Mouse (Mus musculus): ENCODE data around the gene Mfsd6l.

Mfsd6l gene

DNA sequence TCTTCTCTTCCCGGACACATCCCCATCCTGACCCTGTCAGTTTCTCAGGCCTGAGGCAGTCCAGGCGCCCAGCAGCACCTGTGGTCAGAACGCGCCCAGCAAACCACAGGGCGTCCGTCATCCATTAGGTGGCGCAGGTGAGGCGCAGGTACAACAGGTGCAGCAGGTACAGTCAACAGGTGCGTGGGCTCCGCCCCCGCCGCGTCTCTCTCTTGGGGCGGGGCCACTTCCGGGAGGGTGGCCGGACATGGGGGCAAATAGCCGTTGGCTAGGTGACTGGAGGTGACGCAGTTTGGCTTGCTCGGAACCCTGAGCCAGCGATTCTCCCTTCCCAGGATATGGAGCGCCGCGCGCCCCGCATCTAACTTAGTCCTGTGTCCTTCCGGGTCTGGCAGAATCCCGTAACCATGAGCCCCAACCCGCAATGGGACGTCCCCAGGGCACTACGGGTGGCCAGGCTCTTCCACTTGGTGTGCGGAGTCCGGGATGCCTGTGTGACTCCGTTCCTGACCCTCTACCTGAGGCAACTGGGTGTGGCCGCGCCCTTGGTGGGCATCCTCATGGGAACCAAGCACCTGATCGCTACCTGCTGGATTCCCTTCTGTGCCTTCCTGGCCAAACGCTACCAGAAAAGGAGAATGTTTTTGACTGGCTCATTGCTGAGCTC, at the start of gene Mfsd6l:
TSS of gene Mfsd6l (plus strand) at position 269 of the 667 bp plus-strand sequence.
- no peak for DNase-seq (ENCODE audit: low read depth, low spot score)

DNA sequence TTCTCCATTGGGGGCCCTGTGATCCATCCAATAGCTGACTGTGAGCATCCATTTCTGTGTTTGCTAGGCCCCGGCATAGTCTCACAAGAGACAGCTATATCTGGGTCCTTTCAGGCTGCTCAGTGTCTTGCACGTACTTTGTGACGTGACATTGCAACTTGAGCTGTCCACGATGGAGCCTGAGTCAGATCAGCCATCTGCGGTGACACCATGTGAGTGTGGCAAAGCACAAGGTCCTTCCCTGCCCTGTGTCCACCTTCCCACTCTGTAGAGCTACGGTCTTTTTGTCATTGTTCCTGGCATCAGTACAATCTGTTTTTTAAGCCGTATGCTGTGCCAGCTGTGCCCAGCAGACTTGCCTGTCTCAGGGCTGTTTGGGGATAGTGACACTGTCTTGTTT, 48.7 kb upstream of the Mfsd6l start:
- DNase-seq (ENCODE audit: low read depth, low spot score) = no peak

DNA sequence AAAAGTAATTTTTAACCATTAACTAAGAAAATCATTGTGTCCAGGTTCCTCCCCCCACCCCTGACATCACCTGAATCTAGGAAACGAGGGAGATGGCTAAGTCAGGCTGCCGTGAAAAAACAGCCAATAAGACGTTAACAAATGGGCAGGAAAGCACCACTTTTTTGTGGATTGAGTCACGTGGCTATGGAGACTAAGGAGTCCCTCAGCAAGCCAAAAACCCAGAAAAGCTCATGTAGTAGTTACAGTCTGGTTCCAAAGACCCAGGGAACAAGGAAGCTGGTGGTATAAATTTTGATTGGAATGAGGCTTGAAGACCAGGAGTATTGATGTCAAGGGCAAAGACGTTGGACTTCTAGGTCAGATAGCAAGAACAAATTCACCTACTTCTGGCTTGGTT, 47.4 kb upstream of the Mfsd6l start:
- no peak for DNase-seq (ENCODE audit: low read depth, low spot score)

DNA sequence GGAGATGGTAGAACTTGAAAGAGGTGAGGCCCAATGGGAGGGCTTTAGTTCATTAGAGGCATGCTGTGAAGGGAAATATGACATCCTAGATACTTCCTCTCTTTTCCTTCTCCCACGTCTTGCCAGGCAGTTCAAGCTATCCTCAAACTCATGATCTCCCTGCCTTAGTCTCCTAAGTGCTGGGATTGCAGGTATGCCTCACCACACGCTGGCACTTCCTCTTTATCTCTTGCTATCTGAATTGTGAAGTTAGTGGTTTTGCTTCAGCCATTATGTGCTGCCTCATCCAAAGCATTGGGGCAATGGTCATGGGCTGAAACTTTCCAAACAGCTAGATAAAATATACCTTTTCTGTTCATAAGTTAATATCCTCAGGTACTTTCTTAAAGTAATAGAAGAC, 46.8 kb upstream of the Mfsd6l start:
- no peak for DNase-seq (ENCODE audit: low read depth, low spot score)

DNA sequence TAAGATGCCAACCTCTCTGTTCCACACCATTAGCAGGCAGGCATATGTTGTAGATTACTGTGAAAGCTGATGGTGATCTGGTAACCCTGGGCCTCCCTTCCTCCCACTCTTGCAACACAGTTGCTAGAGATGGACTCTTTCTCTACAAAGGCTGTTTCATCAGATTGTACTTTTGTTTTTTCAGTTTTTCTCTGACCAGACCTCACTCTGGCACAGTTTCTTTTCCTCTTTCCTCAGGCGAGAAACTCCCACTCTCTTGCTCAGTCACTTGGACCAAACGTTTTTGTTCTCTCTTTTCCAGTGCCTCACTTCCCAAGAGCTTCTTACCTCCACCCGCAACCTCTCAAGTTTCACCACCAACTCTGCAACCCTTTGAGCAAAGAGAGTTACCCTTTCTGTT, 42.0 kb upstream of the Mfsd6l start:
- DNase-seq (ENCODE audit: low read depth, low spot score) = no peak

DNA sequence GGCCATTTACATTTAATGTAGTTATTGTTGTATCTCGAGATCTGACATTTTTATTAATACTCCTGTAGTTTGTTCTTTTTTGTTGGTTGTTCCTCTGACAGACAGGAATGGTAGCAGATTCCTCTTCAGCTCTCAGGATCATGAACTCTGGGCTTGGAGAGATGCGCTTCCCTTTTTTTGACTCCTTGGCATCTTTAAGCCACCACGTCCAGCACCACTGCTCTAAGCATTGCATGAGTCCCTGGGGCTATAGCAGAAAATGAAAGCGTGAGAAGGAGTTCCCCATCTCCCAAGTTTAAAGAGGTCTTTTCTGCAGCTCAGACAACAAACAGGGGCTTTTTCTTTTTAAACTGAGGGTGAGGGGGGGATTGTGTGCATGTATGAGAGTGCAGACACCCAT, 36.6 kb upstream of the Mfsd6l start:
- no peak for DNase-seq (ENCODE audit: low read depth, low spot score)

DNA sequence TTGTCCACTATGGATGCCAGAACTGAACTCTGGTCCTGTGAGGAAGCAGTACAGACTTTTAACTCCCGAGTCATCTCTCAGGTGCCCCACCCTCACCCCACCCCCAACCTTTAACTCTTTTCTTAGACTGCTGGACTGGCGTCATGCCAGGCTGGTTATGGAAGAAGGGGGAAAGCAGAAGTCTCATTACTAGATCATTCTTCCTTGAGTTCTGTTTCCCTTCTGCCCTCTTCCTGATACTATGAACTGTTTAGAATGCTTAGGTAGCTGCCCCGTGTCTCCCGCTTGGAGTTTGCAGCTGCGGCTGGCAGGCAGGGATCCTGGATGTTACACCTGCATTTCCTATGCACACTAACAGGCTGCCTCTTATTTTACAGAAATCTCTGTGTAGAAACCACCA, 36.2 kb upstream of the Mfsd6l start:
- no peak for DNase-seq (ENCODE audit: low read depth, low spot score)

DNA sequence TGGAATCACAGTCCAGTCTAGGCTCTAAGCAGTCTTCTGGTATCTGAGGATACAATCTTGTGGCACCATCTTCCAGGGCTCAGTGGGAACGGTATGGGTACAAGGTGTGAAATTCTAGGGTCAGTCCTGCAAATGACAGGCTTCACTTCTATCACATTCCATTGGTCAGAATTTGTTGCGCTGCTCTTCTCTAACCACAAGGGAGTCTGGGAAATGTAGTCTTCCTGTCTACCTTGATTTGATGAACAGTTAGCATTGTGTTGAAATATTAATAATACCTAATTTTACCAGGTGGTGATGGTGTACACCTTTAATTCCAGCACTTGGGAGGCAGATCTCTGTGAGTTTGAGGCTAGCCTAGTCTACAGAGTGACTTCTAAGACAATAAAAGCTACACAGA, 35.5 kb upstream of the Mfsd6l start:
- no peak for DNase-seq (ENCODE audit: low read depth, low spot score)

DNA sequence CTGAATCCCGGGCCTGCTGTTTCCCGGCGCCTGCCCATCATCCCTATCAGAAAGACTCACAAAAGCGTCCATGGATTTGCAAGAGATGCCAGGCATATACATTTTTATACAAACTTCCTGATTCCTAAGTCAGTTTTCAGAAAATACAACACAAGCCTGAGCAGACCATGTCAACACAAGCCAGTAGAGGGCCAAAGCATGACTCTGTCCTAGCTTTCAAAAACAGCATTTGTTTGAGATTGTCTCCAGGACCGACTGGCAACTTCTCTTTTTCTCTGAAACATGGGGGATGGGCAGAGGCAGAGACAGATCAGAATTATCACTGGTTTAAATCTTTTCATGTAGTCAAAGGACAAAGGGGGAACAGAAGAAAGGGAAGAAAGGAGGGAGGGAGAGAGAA, 34.6 kb upstream of the Mfsd6l start:
- DNase-seq (ENCODE audit: low read depth, low spot score) = no peak

DNA sequence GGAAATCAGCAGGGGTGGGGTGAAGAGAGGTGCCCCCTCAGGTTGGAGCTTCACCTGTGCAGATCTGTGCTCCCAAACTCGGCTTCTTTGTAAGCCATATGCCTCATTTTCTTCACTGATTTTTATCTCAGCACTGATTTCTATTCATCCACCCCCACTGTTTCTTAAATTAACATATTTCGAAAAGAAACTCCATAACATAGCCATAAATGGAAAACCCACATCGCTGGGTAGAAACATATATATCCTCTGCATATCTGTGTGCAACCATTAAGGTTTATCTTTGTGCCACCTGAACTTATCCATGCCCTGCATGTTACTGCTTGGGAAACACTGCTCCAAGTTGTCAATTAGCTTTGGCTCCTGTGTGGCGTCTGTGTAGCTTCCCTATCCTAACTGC, 29.5 kb upstream of the Mfsd6l start:
- no peak for DNase-seq (ENCODE audit: low read depth, low spot score)

DNA sequence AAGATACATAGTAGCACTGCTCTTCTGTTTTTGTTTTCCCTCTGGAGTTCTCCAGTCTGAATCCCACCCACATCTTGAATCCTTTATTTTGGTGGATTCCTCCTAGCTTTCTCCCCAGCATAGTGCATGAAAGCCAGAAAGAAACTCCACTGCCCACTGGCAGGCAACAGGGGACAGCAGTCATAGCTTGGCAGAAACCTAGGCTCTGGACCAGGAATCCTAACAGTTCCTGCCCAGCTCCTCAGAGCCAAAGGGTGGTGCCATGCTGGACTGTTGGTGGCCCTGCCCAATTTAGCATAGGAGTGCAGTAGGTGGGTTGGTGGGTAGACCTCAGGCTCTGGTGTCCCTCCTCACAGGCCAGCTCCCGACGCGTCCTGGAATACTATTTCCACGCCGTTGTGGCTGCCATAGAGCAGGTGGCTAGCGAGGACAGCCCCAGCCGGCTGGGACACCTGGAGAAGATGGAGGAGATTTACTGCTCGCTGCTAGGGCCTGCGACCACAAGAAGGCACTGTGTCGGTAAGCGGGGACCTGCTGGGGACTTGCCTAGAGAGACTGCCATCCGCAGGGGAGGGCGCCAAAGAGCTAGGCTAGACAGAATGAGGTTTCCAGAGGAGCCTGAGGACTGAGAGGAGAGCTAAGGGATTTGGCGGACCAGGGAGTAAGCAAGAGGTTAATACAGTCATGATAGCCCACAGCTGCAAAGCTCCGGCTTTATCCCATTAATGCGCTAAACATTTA, 24.8 kb upstream of the Mfsd6l start:
- no peak for DNase-seq (ENCODE audit: low read depth, low spot score)

DNA sequence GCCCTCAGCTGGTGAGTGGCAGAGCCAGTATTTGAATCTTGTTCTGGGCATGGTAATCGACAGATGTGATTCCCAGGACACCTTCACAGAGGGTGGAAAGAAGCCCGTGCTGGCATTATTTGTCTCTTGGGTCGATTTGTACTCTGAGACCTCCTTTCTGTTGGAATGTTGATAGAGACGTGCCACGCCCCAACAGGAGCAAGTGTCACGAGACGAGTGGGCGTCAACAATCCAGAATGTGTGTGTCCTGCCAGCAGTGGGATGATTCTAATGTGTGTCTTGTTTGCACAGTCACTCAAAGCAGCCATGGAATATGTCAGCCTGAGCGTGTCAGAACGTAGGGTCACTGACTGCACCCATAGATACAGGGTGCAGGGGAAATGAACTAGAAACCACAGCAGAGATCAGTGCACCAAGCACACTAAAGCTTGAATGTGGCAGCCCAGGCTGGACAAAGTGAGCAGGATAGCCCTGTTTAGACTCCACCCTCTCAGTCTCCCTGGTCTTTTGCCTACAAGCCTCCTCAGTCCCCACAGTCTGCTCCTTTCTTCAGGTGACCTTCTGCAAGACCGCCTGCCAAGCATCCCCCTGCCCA, 23.9 kb upstream of the Mfsd6l start:
- DNase-seq (ENCODE audit: low read depth, low spot score) = no peak

DNA sequence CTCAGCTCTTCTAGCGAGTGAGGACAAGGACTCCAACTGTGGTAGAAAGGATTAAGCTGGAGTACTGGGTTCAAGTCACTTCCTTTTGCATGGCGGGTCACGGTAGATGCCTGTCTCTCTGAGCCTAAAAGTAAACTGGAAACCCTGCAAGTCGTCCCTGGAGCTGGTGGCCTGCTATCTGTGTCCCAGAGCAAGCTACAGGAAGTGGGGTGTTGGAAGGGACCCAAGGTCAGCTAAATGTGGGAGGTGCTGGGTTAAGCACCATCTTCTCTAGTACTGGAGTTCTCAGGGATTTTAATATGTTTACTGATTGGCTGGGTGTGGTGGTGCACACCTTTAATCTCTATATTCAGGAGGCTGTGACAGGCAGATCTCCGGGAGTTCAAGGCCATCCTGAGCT, 23.2 kb upstream of the Mfsd6l start:
- no peak for DNase-seq (ENCODE audit: low read depth, low spot score)

DNA sequence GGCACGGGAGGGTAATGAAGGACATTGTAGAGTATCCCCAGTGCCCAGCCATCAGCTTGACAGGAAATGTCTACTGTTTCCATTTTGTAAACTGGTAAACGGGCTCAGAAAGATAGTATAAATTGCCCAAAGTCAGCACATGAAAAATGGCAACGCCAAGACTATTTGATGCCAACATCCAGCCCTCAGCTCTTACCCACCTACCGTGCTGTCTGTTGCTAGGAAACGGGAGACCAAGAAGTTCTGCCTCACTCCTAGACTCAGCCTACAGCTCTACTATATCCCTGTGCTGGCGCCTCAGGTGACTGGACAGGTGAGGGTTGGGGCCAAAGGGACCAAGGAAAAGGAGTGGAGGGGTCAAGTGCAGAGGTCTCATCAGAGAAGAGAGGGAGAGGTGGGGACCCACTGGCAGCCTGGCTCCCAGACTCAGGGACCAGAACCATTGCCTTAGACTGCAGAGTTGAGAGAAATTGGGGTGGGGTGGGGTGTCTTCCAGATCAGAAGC, 22.0 kb upstream of the Mfsd6l start:
- DNase-seq (ENCODE audit: low read depth, low spot score) = no peak

DNA sequence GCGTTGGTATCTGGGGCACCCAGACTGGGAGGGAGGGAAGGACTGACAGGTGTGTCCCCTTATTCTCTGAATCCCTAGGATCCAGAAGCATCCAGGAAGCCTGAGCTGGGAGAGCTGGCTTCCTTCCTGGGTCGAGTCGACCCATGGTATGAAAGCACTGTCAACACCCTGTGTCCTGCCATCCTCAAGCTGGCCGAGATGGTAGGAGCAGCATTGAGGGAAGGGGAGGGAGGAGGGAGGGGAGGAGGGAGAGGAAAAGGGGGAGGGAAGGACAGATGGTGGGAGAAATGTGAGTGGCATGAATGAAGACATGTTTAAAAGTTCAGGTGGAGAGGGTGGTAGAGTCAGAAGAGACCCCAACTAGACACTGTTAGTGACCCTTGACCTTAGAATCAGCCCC, 20.0 kb upstream of the Mfsd6l start:
- DNase-seq (ENCODE audit: low read depth, low spot score) = no peak

DNA sequence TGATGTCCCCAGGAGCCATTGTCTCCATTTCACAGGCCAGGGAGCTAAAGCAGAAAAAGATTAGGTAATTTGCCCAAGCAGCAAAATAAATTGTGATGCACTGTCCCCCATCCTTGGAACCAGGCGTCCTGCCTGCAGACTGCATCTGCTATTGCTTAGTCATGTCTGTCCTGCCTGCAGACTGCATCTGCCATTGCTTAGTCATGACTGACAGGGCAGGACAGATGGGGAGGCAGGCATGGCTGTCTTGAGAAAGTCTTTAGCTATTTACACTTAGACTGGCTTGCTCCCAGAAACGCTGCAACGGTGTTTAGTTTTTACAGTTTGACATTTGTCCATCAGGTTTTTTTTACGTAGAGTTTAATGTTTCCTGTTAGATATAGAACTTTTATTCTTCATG, 19.5 kb upstream of the Mfsd6l start:
- DNase-seq (ENCODE audit: low read depth, low spot score) = no peak

DNA sequence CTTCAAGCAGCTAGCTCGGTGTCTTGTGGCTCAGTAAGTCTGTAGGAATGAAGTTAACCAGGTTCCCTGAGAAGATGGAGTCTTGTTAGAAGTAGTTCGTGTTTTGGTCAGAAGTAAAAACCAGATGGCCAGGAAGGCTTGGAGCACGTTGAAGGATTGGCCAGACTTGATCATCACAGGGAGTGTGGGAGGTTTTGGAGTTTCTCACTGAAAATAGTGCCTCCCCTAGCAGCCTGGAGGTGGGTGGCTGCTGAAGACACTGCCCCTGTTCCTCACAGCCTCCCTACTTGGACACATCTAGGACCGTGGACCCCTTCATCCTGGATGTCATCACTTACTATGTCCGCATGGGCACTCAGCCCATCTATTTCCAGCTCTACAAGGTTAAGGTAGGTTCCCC, 16.4 kb upstream of the Mfsd6l start:
- no peak for DNase-seq (ENCODE audit: low read depth, low spot score)

DNA sequence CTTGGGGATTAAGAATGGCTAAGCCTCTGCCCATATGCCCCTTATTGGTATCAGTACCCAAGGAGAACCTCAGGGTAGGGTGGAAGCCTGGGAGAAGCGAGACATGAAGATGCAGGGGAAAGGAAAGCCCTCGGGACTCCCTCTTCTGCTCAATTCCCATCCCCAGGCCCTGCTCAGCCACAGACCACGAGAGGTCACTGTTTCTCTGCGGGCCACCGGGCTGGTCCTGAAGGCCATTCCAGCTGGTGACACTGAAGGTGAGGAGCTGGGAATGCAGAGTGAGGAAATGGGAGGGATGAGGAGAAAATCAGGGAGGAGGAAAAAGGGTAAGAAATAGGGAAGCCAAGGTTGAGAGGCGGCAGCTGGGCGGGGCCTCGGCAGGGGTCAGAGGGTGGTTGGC, 11.4 kb upstream of the Mfsd6l start:
- DNase-seq (ENCODE audit: low read depth, low spot score) = no peak

DNA sequence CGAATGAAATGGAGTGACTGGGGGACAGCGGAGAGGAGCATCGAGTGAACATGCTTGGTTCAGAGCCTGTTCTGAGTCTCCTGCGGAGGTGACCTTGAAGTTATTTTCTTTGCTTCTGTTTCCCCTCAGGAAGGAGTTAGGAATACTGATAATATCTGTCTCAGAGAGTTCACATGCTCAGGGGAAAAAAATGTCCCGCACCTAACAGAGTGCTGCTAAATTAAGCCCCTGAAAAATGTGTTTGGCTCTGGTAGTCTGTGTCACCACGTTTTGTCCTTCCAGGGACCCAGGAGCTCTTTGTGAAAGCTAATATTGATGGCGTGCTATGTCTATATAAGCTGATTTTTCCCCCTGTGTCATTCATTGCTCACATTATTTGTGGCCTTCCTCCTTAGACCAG, 10.8 kb upstream of the Mfsd6l start:
- no peak for DNase-seq (ENCODE audit: low read depth, low spot score)

DNA sequence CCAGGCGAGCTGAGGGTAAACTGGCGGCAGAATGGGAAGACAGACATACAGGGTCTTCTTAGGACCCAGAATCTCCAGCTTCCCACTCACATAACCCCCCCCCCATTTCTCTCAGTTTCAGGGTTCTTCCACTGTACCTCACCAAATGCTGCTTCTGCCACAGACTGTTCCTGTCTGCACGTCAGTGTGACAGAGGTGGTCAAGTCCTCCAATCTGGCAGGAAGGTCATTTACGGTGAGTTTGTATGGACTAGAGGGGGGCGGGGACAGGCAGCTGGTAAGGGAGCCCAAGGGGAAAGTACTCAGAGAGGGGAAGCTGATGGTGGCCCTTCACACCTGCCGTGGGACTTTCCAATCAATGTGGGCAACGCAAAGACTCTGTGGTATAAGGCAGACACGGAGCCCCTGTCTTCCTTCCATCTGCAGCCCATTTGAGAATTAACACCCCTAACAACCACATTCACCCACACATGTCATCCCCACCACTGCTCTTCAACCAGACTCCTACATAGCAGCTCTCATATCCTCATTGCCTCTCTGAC, 10.2 kb upstream of the Mfsd6l start:
- DNase-seq (ENCODE audit: low read depth, low spot score) = no peak

DNA sequence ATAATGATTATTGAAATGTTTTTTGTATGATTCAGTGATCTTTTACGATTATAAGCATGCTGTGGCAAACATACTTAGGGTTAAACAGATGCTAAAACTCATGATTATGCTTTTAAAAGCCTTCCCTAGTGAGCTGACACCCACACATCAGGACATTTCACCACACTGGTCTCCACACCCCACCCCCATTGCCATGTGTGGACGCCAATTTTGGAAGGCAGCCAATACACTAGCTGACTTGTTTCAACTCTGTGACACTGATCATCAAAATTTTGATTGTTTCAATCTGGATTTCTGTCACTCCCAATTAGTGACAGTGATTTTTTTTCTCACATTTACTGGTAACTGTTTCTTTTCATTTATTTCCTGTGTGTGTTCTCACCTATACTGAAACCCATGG, 8.5 kb upstream of the Mfsd6l start:
- no peak for DNase-seq (ENCODE audit: low read depth, low spot score)

DNA sequence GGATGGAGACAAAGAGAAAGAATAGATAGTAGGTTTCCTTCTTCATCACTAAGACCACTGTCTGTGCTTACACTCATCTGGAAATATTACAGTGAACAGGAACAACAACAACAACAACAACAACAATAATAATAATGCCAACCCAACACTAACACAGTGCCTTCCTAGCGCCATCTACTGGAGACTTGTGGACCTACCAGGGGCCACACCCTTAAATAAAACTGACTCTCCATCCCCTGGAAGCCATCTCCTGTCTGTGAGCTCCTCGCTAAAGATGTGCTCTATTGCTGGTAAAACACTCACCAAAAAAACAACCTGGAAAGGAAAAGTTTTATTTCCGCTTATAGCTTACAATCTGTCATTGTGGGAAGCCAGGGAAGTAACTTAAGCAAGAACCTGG, 6.4 kb upstream of the Mfsd6l start:
- DNase-seq (ENCODE audit: low read depth, low spot score) = no peak

DNA sequence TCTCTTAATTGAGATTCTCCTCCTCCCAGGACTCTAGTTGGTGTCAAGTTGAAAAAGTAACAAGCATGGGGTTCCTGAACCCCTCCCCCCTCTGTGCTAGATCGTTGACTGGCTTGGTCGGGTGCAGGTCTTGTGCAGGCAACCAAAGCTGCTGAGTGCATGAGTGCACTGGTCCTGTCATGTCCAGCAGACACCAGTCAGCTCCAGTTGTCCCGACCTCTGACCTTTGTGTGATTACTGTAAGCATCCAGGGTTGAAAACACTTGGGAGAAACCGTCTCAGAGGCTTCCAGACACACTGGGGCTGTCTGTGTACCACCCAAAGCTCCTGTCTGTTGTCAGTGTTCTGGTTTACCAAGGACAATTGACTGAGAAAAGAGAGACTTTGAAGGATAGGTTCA, 5.6 kb upstream of the Mfsd6l start:
- no peak for DNase-seq (ENCODE audit: low read depth, low spot score)
